Mouse (Mus musculus) brain, adult 2 months (tissue): ENCODE measurements around the gene 2410137M14Rik.

Experiments used
- DNase-seq: peaks from one replicate; pipeline ENCODE4 v3.0.0; 2011; ENCODE audit warnings: low read depth, low spot score

The 2410137M14Rik gene

GRCm38 (mm10) chr17:36981221-36981813 is at the start of gene 2410137M14Rik:
TSS of gene 2410137M14Rik (minus strand) at chr17:36981237.
- DNase-seq: peak; percentile 63

- DNase-seq: no peak
Measured at GRCm38 (mm10) chr17:37029162-37029561, 48.1 kb upstream of the 2410137M14Rik start.

- DNase-seq: peak; percentile 99
Measured at GRCm38 (mm10) chr17:37028683-37029120, 47.7 kb upstream of the 2410137M14Rik start.

- peak; percentile 29 for DNase-seq
Measured at GRCm38 (mm10) chr17:37028212-37028611, 47.2 kb upstream of the 2410137M14Rik start.

GRCm38 (mm10) chr17:37027486-37027885 is 46.4 kb upstream of the 2410137M14Rik start:
- no peak for DNase-seq

GRCm38 (mm10) chr17:37026425-37026824 is 45.4 kb upstream of the 2410137M14Rik start:
- no peak for DNase-seq

- DNase-seq: peak; percentile 91
Measured at GRCm38 (mm10) chr17:37022628-37023576, 41.9 kb upstream of the 2410137M14Rik start, which contains the start of gene Mog. TSS of gene Mog (minus strand) at chr17:37023398.

- peak; percentile 71 for DNase-seq
Measured at GRCm38 (mm10) chr17:37019242-37019641, 38.2 kb upstream of the 2410137M14Rik start.

- peak; percentile 83 for DNase-seq
Measured at GRCm38 (mm10) chr17:37018328-37018727, 37.3 kb upstream of the 2410137M14Rik start.

GRCm38 (mm10) chr17:37016333-37016732 is 35.3 kb upstream of the 2410137M14Rik start:
- no peak for DNase-seq

- DNase-seq: no peak
Measured at GRCm38 (mm10) chr17:37012141-37012540, 31.1 kb upstream of the 2410137M14Rik start.

GRCm38 (mm10) chr17:37011719-37012118 is 30.7 kb upstream of the 2410137M14Rik start:
- no peak for DNase-seq

GRCm38 (mm10) chr17:37009460-37010042 is 28.5 kb upstream of the 2410137M14Rik start:
- no peak for DNase-seq

GRCm38 (mm10) chr17:37008161-37008560 is 27.1 kb upstream of the 2410137M14Rik start:
- DNase-seq: no peak

GRCm38 (mm10) chr17:37003366-37003765 is 22.3 kb upstream of the 2410137M14Rik start:
- no peak for DNase-seq

- peak; percentile 66 for DNase-seq
Measured at GRCm38 (mm10) chr17:37002364-37003330, 21.6 kb upstream of the 2410137M14Rik start.

- no peak for DNase-seq
Measured at GRCm38 (mm10) chr17:37000863-37001262, 19.8 kb upstream of the 2410137M14Rik start, which contains the start of gene Zfp57. TSS of gene Zfp57 (plus strand) at chr17:37001163.

- DNase-seq: no peak
Measured at GRCm38 (mm10) chr17:36998477-36998876, 17.4 kb upstream of the 2410137M14Rik start.

GRCm38 (mm10) chr17:36997033-36997735 is 16.1 kb upstream of the 2410137M14Rik start:
- DNase-seq: peak; percentile 90

GRCm38 (mm10) chr17:36995448-36995847 is 14.4 kb upstream of the 2410137M14Rik start:
- peak; percentile 27 for DNase-seq
